In the genomic region with DNA sequence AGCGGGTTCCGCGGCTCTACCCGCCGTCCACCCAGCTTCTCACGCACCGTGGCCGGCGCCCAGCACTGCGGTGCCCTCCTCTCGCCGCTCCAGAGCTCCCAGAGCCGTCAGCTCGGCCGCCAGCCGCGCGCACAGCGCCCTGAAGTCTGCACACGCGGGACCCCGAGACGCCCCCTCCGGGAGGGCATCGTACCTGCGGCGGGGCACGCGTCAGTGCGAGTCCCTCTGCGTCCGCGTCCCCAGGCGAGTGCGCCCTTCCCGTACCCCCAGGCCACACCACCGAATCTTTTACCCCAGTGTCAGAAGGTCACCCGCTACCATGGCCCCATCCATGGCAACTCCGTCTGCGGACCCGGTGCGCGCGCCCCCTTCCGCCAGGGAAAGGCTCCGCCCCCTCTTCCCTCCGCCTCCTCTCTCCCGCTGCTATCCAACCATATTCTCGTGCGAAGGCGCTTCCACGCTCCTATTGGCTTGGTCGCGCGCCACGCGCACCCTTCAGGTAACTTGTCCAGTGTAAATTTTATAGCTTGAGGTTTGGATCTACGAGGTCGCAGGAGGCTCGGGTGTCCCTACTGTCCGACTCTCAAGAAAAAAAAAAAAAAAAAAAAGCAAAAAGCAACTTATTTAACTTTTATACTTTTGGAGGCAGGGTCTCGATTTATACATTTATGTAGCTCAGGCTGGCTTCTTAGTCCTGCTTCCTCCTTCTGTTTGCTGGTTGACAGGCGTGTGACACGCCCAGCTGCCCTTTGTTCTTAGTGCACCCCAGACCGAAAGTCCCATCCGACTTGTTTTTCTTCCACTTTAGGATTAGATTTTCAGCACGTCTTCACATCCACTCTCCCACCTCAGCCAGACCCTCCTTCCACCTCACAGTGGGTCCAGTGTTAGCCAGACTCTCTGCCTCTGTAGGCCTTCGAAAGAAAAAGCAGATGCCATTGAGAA, we compare ENCODE assay signal across 8 mouse cellular contexts. TPM values are rescaled to one million over a fixed set of nuclear protein-coding genes. Genes with fewer than 3 reads are reported as not detected.
A peak's percentile ranks its signal among the peaks of the same experiment; 100 is the strongest.
DNase-seq lines count a peak whose midpoint lies in the region; ATAC-seq and TF ChIP-seq lines count a peak whose summit lies in the region.

A gene (minus strand): TSS at position 397 of the 945 bp plus-strand sequence.

- WGBS in embryonic facial prominence, embryonic 13.5 days, result 3% methylated on average over 68 of the region's 68 CpGs
- 2% methylated on average over 68 of the region's 68 CpGs for WGBS in kidney, adult 2 months
- WGBS in limb, embryonic 12.5 days, result 3% methylated on average over 67 of the region's 68 CpGs
- 3% methylated on average over 67 of the region's 68 CpGs for WGBS in midbrain, embryonic 14.5 days

- DNase-seq in 3T3-L1 (ENCODE audit: low read depth, low spot score), result peak; percentile 73
- DNase-seq in adrenal gland, postnatal 36 days, result peak; percentile 87 to 93
- peak; percentile 87 to 89 for DNase-seq in heart, adult 18-20 months
- DNase-seq in kidney, adult 2 months, result peak; percentile 93
- peak; percentile 93 for DNase-seq in midbrain, embryonic 14.5 days
- DNase-seq in spleen, adult 18-20 months, result peak; percentile 65 to 78

- no peak for TF ChIP-seq POLR2A in kidney, adult 2 months (IDR thresholded peaks at IDR 0.05; ENCODE audit: low read depth, low read length)

- peak within 1 kb of the TSS; percentile 96 for H3K4me2 ChIP-seq in embryonic facial prominence, embryonic 13.5 days
- peak within 1 kb of the TSS; percentile 97 for H3K4me2 ChIP-seq in limb, embryonic 12.5 days
- H3K4me2 ChIP-seq in midbrain, embryonic 14.5 days (ENCODE audit: low read length), result peak within 1 kb of the TSS; percentile 92

- H3K4me1 ChIP-seq in embryonic facial prominence, embryonic 13.5 days, result peaks cover 3% of the 10 kb centered on the region; the same call in 1 of the 2 replicates
- no peaks in the 10 kb centered on the region for H3K4me1 ChIP-seq in kidney, adult 2 months (ENCODE audit: control insufficient read depth, insufficient read depth, low read length)
- H3K4me1 ChIP-seq in limb, embryonic 12.5 days (replicated peaks), result peaks cover 6% of the 10 kb centered on the region; the same call in 1 of the 2 replicates
- 0 out of 2 replicates have a peak, but pooled peaks cover 5% of the 10 kb centered on the region for H3K4me1 ChIP-seq in midbrain, embryonic 14.5 days (ENCODE audit: control insufficient read depth, insufficient read depth, low read length)

- peak within 1 kb of the TSS; percentile 81 for H3K9ac ChIP-seq in embryonic facial prominence, embryonic 13.5 days
- peak within 1 kb of the TSS; percentile 74 for H3K9ac ChIP-seq in limb, embryonic 12.5 days (replicated peaks)
- peak within 1 kb of the TSS; percentile 69 for H3K9ac ChIP-seq in midbrain, embryonic 14.5 days (replicated peaks; ENCODE audit: low read length)

- H3K36me3 ChIP-seq in embryonic facial prominence, embryonic 13.5 days, result peaks cover 6% of the 10 kb centered on the region; the same call in 1 of the 2 replicates
- H3K36me3 ChIP-seq in kidney, adult 2 months (ENCODE audit: control insufficient read depth, insufficient read depth, low read length), result no peaks in the 10 kb centered on the region
- peaks cover 3% of the 10 kb centered on the region; the same call in 1 of the 2 replicates for H3K36me3 ChIP-seq in limb, embryonic 12.5 days
- H3K36me3 ChIP-seq in midbrain, embryonic 14.5 days (ENCODE audit: control insufficient read depth, insufficient read depth, low read length), result peaks cover 4% of the 10 kb centered on the region

- H3K9me3 ChIP-seq in embryonic facial prominence, embryonic 13.5 days, result 0 out of 2 replicates have a peak, but pooled peaks cover 2% of the 10 kb centered on the region
- no peaks in the 10 kb centered on the region for H3K9me3 ChIP-seq in limb, embryonic 12.5 days
- H3K9me3 ChIP-seq in midbrain, embryonic 14.5 days (ENCODE audit: control insufficient read depth, low read length), result no peaks in the 10 kb centered on the region

- peak within 1 kb of the TSS; percentile 79 for H3K27ac ChIP-seq in embryonic facial prominence, embryonic 13.5 days
- peak within 1 kb of the TSS; percentile 74 for H3K27ac ChIP-seq in kidney, adult 2 months (ENCODE audit: insufficient read depth, low read depth, low read length)
- H3K27ac ChIP-seq in limb, embryonic 12.5 days, result peak within 1 kb of the TSS; percentile 90
- peak within 1 kb of the TSS; percentile 87 for H3K27ac ChIP-seq in midbrain, embryonic 14.5 days (replicated peaks; ENCODE audit: low read depth, low read length)

- peak; percentile 71 for ATAC-seq in embryonic facial prominence, embryonic 13.5 days (ENCODE audit: insufficient number of reproducible peaks, insufficient read depth, low FRiP score, low TSS enrichment, low read depth)
- peak; percentile 78 for ATAC-seq in limb, embryonic 12.5 days (ENCODE audit: insufficient number of reproducible peaks, insufficient read depth, low FRiP score, low TSS enrichment, low read depth)
- peak; percentile 85 for ATAC-seq in midbrain, embryonic 14.5 days (ENCODE audit: low FRiP score, low TSS enrichment)

- 0 out of 2 replicates have a peak, but pooled peaks have one; percentile 22 for TF ChIP-seq CTCF in kidney, adult 2 months (conservative IDR thresholded peaks at IDR 0.05; ENCODE audit: insufficient read depth, insufficient read length, low read depth, low read length)

- H3K4me3 ChIP-seq in embryonic facial prominence, embryonic 13.5 days, result peak within 1 kb of the TSS; percentile 87
- peak within 1 kb of the TSS; percentile 83 for H3K4me3 ChIP-seq in kidney, adult 2 months (ENCODE audit: insufficient read depth, low read depth, low read length)
- H3K4me3 ChIP-seq in limb, embryonic 12.5 days (replicated peaks), result peak within 1 kb of the TSS; percentile 83
- peak within 1 kb of the TSS; percentile 72 for H3K4me3 ChIP-seq in midbrain, embryonic 14.5 days (replicated peaks; ENCODE audit: low read depth, low read length)

- peaks cover 25% of the 10 kb centered on the region for H3K27me3 ChIP-seq in embryonic facial prominence, embryonic 13.5 days
- H3K27me3 ChIP-seq in kidney, adult 2 months (replicated peaks; ENCODE audit: control insufficient read depth, insufficient read depth, low read length), result no peaks in the 10 kb centered on the region
- peaks cover 28% of the 10 kb centered on the region for H3K27me3 ChIP-seq in limb, embryonic 12.5 days
- no peaks in the 10 kb centered on the region for H3K27me3 ChIP-seq in midbrain, embryonic 14.5 days (ENCODE audit: control insufficient read depth, insufficient read depth, low read length)

RNA-seq across cellular contexts. Expression of the gene that starts here (rescaled TPM):
- 10 to 100 TPM; 10.6 to 12.8 TPM for total RNA-seq in adrenal gland, postnatal 36 days (2021)
- 16.0 and 17.6 TPM in 2 replicates for polyA plus RNA-seq in embryonic facial prominence, embryonic 13.5 days (2015; fragmentation: Nextera tagmentation; extraction: Ambion mirVana)
- 10 to 100 TPM; 10.4 to 12.1 TPM for total RNA-seq in heart, adult 18-20 months (2021)
- 31.4 and 35.8 TPM in 2 replicates for polyA plus RNA-seq in kidney, adult 2 months (2012; rRNA removed)
- polyA plus RNA-seq in limb, embryonic 12.5 days (2016; fragmentation: Nextera tagmentation; extraction: Ambion mirVana), result 14.2 and 16.4 TPM in 2 replicates
- 17.7 and 21.3 TPM in 2 replicates for polyA plus RNA-seq in midbrain, embryonic 14.5 days (2014; fragmentation: Nextera tagmentation; extraction: Ambion mirVana)

Comparison
In these comparisons a context has a peak if more than half of its experiments do, and no peak if none do; other contexts are left out.
1. Peak in every context shown above with its lines: DNase-seq, ATAC-seq, H3K4me3 ChIP-seq and H3K27ac ChIP-seq.